Mouse (Mus musculus) small intestine, adult 2 months (tissue): ENCODE results near the gene Baiap2.

Source experiments
- CTCF ChIP-seq: fragments of 200-500 bp; IDR thresholded peaks from 2 replicates; pipeline ENCODE4 v1.5.1; 2012; ENCODE audit warnings: low read depth, mild to moderate bottlenecking, control low read depth, inconsistent platforms, low read length, moderate library complexity, mixed read lengths; ENCODE audit not compliant: insufficient replicate concordance, insufficient read length; ENCODE audit errors: extremely low read depth
- POLR2A ChIP-seq: fragments of 200-500 bp; IDR thresholded peaks from 2 replicates; pipeline ENCODE4 v1.6.1; 2012; ENCODE audit warnings: low read depth, mild to moderate bottlenecking, control low read depth, inconsistent platforms, low read length, moderate library complexity

DNA sequence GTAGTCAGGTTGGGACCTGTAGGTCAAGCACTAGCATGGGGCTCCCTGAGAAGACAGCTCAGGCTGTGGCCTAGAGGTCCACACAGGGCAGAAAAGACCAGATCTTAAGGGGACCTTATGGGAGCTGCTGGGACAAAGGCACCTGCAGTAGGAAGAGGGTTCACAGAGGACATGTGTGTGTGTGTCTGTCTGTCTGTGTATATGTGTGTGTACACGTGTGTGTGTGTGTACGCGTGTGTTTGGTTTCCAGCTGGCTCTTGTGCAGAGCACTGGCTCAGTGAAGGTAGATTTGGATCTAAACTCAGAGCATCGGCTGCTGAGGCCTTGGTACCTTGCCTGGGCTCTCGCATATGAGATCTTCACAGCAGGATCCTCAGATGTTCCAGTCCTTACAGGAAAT is 21.9 kb upstream of the Baiap2 start:
- TF ChIP-seq CTCF, result no peak
- TF ChIP-seq POLR2A, result no peak
